Mouse (Mus musculus): Measurements from ENCODE around the gene Pim1. TPM values are rescaled to one million over a fixed set of nuclear protein-coding genes. Genes with fewer than 3 reads are reported as not detected.
A peak's percentile ranks its signal among the peaks of the same experiment; 100 is the strongest.

Gene Pim1
- polyA plus RNA-seq, 1 experiment from 2014 or later = 32.8 TPM

DNA sequence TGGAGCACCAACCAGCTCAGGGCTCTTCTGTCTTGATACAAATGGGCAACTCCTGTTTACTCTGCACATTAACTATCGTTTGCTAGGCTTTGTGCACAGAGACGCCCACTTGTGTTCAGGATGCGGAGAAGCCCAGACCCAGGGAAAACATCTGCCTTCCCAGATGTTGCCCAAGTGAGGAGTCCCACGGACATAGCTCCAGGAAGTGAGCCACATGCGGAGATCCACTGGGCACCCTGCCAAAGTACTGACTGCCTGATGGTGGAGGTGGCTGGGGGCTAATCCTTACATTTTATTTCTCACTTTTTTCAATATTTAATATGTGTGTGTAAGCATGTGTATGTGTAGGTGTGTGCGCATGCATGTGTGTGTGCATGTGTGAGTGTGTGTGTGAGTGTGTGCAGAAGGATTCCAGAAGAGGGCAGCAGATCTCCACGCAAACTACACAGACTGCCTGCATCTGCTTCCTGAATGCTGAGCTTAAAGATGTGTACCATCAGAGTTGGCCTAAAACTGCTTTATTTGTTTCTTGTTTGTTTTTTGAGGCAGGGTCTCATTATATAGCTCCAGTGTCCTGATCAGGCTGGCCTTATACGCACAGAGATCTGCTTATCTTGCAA, 38.1 kb downstream of the Pim1 start:
- no peaks in the 10 kb centered on the region for H3K36me3 ChIP-seq (ENCODE audit: control insufficient read depth, insufficient read depth, low read length)
- no peaks in the 10 kb centered on the region for H3K9me3 ChIP-seq (ENCODE audit: control insufficient read depth, low read length)
- H3K9ac ChIP-seq (ENCODE audit: low read length) = no peak overlapping the region
- no peak overlapping the region for H3K4me3 ChIP-seq (ENCODE audit: low read depth, low read length)
- DNase-seq (ENCODE audit: low spot score) (no peak), ATAC-seq (ENCODE audit: low FRiP score, low TSS enrichment) (no peak)
- H3K4me1 ChIP-seq (replicated peaks; ENCODE audit: control insufficient read depth, insufficient read depth) = no peaks in the 10 kb centered on the region
- TF ChIP-seq CTCF (IDR thresholded peaks at IDR 0.05; ENCODE audit: low read depth) = peak; percentile 76
- no peak for TF ChIP-seq EP300 (optimal IDR thresholded peaks at IDR 0.05)
- H3K27ac ChIP-seq (replicated peaks) = no peak overlapping the region
- 69% methylated on average over 8 of the region's 8 CpGs for WGBS
- no peak overlapping the region for H3K4me2 ChIP-seq (replicated peaks; ENCODE audit: low read depth)
- H3K27me3 ChIP-seq (ENCODE audit: control insufficient read depth, insufficient read depth, low read length) = no peaks in the 10 kb centered on the region

DNA sequence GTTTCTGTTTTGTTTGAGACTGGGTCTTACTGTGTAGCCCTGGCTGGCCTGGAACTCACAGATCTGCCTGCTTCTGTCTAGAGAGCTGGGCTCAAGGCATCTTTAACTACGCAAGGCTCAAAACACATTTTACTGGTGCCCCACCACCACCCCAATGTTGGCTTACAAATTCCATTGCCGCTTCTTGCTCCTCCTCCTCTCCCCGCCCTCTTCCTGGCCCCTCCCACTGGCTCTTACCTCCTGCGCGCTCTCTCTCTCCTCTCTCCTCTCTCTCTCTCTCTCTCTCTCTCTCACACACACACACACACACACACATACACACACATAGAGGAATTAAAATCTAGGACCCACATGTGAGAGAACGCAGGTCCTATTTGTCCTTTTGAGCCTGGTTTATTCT, 40.0 kb downstream of the Pim1 start:
- Histone ChIP-seq H3K36me3 (ENCODE audit: control insufficient read depth, insufficient read depth, low read length) (no peaks in the 10 kb centered on the region), H3K9ac (ENCODE audit: low read length) (no peak overlapping the region), H3K9me3 (ENCODE audit: control insufficient read depth, low read length) (no peaks in the 10 kb centered on the region), H3K4me2 (replicated peaks; ENCODE audit: low read depth) (no peak overlapping the region), H3K27ac (replicated peaks) (no peak overlapping the region), H3K4me1 (replicated peaks; ENCODE audit: control insufficient read depth, insufficient read depth) (no peaks in the 10 kb centered on the region), H3K27me3 (ENCODE audit: control insufficient read depth, insufficient read depth, low read length) (no peaks in the 10 kb centered on the region), H3K4me3 (ENCODE audit: low read depth, low read length) (no peak overlapping the region)
- WGBS = 76% methylated on average over 6 of the region's 6 CpGs
- DNase-seq (ENCODE audit: low spot score) (no peak), ATAC-seq (ENCODE audit: low FRiP score, low TSS enrichment) (no peak)
- TF ChIP-seq CTCF (IDR thresholded peaks at IDR 0.05; ENCODE audit: low read depth) = no peak
- no peak for TF ChIP-seq EP300 (optimal IDR thresholded peaks at IDR 0.05)

GRCm38 (mm10) chr17:29531278-29531677, 40.7 kb downstream of the Pim1 start:
- no peaks in the 10 kb centered on the region for H3K27me3 ChIP-seq (ENCODE audit: control insufficient read depth, insufficient read depth, low read length)
- no peak overlapping the region for H3K4me3 ChIP-seq (ENCODE audit: low read depth, low read length)
- WGBS = 74% methylated on average over 9 of the region's 9 CpGs
- H3K9ac ChIP-seq (ENCODE audit: low read length) = no peak overlapping the region
- H3K36me3 ChIP-seq (ENCODE audit: control insufficient read depth, insufficient read depth, low read length) = no peaks in the 10 kb centered on the region
- no peak for ATAC-seq (ENCODE audit: low FRiP score, low TSS enrichment)
- H3K9me3 ChIP-seq (ENCODE audit: control insufficient read depth, low read length) = no peaks in the 10 kb centered on the region
- DNase-seq (ENCODE audit: low spot score) = no peak
- H3K27ac ChIP-seq (replicated peaks) = no peak overlapping the region
- H3K4me2 ChIP-seq (replicated peaks; ENCODE audit: low read depth) = no peak overlapping the region
- TF ChIP-seq EP300 (optimal IDR thresholded peaks at IDR 0.05) (no peak), CTCF (IDR thresholded peaks at IDR 0.05; ENCODE audit: low read depth) (peak; percentile 32; the same call in 1 of the 2 replicates)
- H3K4me1 ChIP-seq (replicated peaks; ENCODE audit: control insufficient read depth, insufficient read depth) = no peaks in the 10 kb centered on the region

- H3K4me1 ChIP-seq (replicated peaks; ENCODE audit: control insufficient read depth, insufficient read depth) = no peaks in the 10 kb centered on the region
- H3K36me3 ChIP-seq (ENCODE audit: control insufficient read depth, insufficient read depth, low read length) = no peaks in the 10 kb centered on the region
- H3K27me3 ChIP-seq (ENCODE audit: control insufficient read depth, insufficient read depth, low read length) = no peaks in the 10 kb centered on the region
- H3K9me3 ChIP-seq (ENCODE audit: control insufficient read depth, low read length) = no peaks in the 10 kb centered on the region
- ATAC-seq (ENCODE audit: low FRiP score, low TSS enrichment) (no peak), DNase-seq (ENCODE audit: low spot score) (no peak)
- H3K27ac ChIP-seq (replicated peaks) = no peak overlapping the region
- TF ChIP-seq EP300 (optimal IDR thresholded peaks at IDR 0.05) (no peak), CTCF (IDR thresholded peaks at IDR 0.05; ENCODE audit: low read depth) (no peak)
- no peak overlapping the region for H3K4me2 ChIP-seq (replicated peaks; ENCODE audit: low read depth)
- no peak overlapping the region for H3K4me3 ChIP-seq (ENCODE audit: low read depth, low read length)
- WGBS = 57% methylated on average over 10 of the region's 10 CpGs
- H3K9ac ChIP-seq (ENCODE audit: low read length) = no peak overlapping the region
These were observed 41.3 kb downstream of the Pim1 start for GRCm38 (mm10) chr17:29531757-29532384.

- 90% methylated on average over 11 of the region's 11 CpGs for WGBS
- Histone ChIP-seq H3K4me3 (ENCODE audit: low read depth, low read length) (no peak overlapping the region), H3K4me2 (replicated peaks; ENCODE audit: low read depth) (no peak overlapping the region), H3K4me1 (replicated peaks; ENCODE audit: control insufficient read depth, insufficient read depth) (no peaks in the 10 kb centered on the region), H3K9ac (ENCODE audit: low read length) (no peak overlapping the region), H3K27me3 (ENCODE audit: control insufficient read depth, insufficient read depth, low read length) (no peaks in the 10 kb centered on the region), H3K27ac (replicated peaks) (no peak overlapping the region), H3K36me3 (ENCODE audit: control insufficient read depth, insufficient read depth, low read length) (no peaks in the 10 kb centered on the region), H3K9me3 (ENCODE audit: control insufficient read depth, low read length) (no peaks in the 10 kb centered on the region)
- TF ChIP-seq EP300 (optimal IDR thresholded peaks at IDR 0.05) (no peak), CTCF (IDR thresholded peaks at IDR 0.05; ENCODE audit: low read depth) (no peak)
- ATAC-seq (ENCODE audit: low FRiP score, low TSS enrichment) = no peak
- DNase-seq (ENCODE audit: low spot score) = no peak
These were observed 43.3 kb downstream of the Pim1 start for GRCm38 (mm10) chr17:29533866-29534265.

DNA sequence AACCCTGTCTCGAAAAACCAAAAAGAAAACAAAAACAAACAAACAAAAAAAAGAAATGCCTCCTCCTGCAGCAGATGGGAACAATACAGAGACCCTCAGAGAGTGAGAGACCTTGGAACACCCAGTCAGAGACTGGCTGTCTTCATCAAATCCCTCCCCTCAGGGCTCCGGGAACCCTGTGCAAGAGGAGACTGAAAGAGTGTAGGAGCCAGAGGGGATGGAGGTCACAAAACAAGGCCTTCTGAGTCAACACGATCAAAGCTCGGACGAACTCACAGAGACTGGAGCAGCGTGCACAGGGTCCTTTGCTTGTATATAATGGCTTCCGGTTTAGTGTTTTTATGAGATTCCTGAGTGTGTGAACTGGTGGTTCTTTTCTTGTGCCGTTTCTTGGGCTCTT, 49.9 kb downstream of the Pim1 start:
- Histone ChIP-seq H3K9me3 (ENCODE audit: control insufficient read depth, low read length) (no peaks in the 10 kb centered on the region), H3K36me3 (ENCODE audit: control insufficient read depth, insufficient read depth, low read length) (no peaks in the 10 kb centered on the region), H3K4me1 (replicated peaks; ENCODE audit: control insufficient read depth, insufficient read depth) (no peaks in the 10 kb centered on the region), H3K27ac (replicated peaks) (no peak overlapping the region), H3K4me2 (replicated peaks; ENCODE audit: low read depth) (no peak overlapping the region), H3K9ac (ENCODE audit: low read length) (no peak overlapping the region), H3K27me3 (ENCODE audit: control insufficient read depth, insufficient read depth, low read length) (no peaks in the 10 kb centered on the region), H3K4me3 (ENCODE audit: low read depth, low read length) (no peak overlapping the region)
- TF ChIP-seq EP300 (optimal IDR thresholded peaks at IDR 0.05) (no peak), CTCF (IDR thresholded peaks at IDR 0.05; ENCODE audit: low read depth) (no peak)
- DNase-seq (ENCODE audit: low spot score) (no peak), ATAC-seq (ENCODE audit: low FRiP score, low TSS enrichment) (no peak)
- 79% methylated on average over 8 of the region's 8 CpGs for WGBS
